In the genomic region with DNA sequence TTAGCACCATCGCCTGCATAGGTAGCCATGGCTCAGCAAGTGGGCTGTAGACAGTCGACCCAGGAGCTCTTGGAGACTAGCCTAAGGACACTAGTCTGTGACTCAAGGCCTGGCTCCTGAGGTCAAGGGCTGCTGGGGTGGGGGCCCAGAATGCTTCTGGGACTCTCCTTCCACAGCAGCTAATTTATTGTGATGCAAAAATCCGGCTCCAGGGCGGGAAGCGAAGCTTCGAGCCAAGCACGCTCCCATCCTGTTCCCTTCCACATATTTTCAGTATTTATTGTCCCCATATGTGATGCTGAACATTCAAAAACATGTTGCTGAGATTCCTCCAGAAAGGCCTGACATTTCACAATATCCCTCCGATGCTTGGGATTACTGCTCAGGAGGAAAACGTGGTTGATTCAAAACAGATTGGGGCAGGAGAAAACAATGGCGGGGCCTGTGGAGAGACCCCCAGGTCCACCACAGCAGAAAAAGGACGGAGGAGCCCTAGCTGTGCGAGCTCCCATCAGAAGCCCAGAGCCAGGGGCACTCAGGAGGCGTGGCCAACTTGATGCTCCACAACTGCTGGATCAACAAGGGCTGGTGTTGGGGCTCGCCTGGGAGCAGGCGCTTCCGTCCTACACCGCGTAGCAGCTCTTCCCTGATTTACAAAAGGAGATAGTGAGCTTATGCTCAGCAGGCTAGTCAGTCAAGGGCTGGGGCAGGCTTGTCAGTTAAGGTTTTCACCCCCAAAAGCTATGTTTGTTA, we compare ENCODE assay signal across 11 mouse cellular contexts.
A peak's percentile ranks its signal among the peaks of the same experiment; 100 is the strongest.
DNase-seq lines count a peak whose midpoint lies in the region; ATAC-seq and TF ChIP-seq lines count a peak whose summit lies in the region.
"Had no signal": no experiment of that assay in that cellular context is flagged by ENCODE, and none has a peak within 500 bp of the region (broad histone marks: within the 10 kb centered on the region; RNA-seq: fewer than 3 reads in every experiment).

No protein-coding gene starts in this region.

- H3K36me3 ChIP-seq in heart, embryonic 11.5 days (ENCODE audit: control insufficient read depth, insufficient read depth, low read length): no peaks in the 10 kb centered on the region
- H3K36me3 ChIP-seq in ES-Bruce4 (ENCODE audit: control insufficient read depth, insufficient read depth, low read length, poor library complexity, severe bottlenecking): no peaks in the 10 kb centered on the region
- H3K36me3 ChIP-seq in embryonic facial prominence, embryonic 15.5 days: no peaks in the 10 kb centered on the region
- H3K36me3 ChIP-seq in limb, embryonic 12.5 days: no peaks in the 10 kb centered on the region

- peaks cover 9% of the 10 kb centered on the region; the same call in 1 of the 2 replicates for H3K4me1 ChIP-seq in heart, embryonic 11.5 days (ENCODE audit: control insufficient read depth, insufficient read depth, low read length)
- peaks cover 10% of the 10 kb centered on the region for H3K4me1 ChIP-seq in ES-Bruce4 (ENCODE audit: control insufficient read depth, insufficient read depth, low read length)
- peaks cover 13% of the 10 kb centered on the region for H3K4me1 ChIP-seq in embryonic facial prominence, embryonic 15.5 days
- peaks cover 9% of the 10 kb centered on the region for H3K4me1 ChIP-seq in limb, embryonic 12.5 days (replicated peaks)

- 0 out of 2 replicates have a peak, but pooled peaks have one; percentile 18 for ATAC-seq in heart, embryonic 11.5 days (replicated peaks; ENCODE audit: insufficient number of reproducible peaks, low FRiP score, low TSS enrichment)
- ATAC-seq in embryonic facial prominence, embryonic 15.5 days (ENCODE audit: insufficient number of reproducible peaks, low FRiP score, low TSS enrichment, low read depth): peak; percentile 70; the same call in 1 of the 2 replicates
- ATAC-seq in limb, embryonic 12.5 days (ENCODE audit: insufficient number of reproducible peaks, insufficient read depth, low FRiP score, low TSS enrichment, low read depth): peak; percentile 73; the same call in 1 of the 2 replicates
- ATAC-seq: CD4-positive, CD25-positive, alpha-beta regulatory T cell, adult 4 months had no signal

- H3K27me3 ChIP-seq in heart, embryonic 11.5 days (ENCODE audit: control insufficient read depth, insufficient read depth, low read length): no peaks in the 10 kb centered on the region
- no peaks in the 10 kb centered on the region for H3K27me3 ChIP-seq in ES-Bruce4 (ENCODE audit: control insufficient read depth, insufficient read depth, low read length, poor library complexity, severe bottlenecking)
- no peaks in the 10 kb centered on the region for H3K27me3 ChIP-seq in embryonic facial prominence, embryonic 15.5 days
- no peaks in the 10 kb centered on the region for H3K27me3 ChIP-seq in limb, embryonic 12.5 days

- intact Hi-C loops in heart, postnatal 25 days (cut with DNase I): no loop called here
- intact Hi-C loops in left cerebral cortex, postnatal 25 days (cut with DNase I): loop anchor here (5.0 kb wide), 1 partner anchor 74 kb away; a partner anchor contains a TSS

- no peak overlapping the region for H3K27ac ChIP-seq in heart, embryonic 11.5 days (ENCODE audit: low read depth, low read length)
- peak overlapping the region; percentile 80 for H3K27ac ChIP-seq in ES-Bruce4 (ENCODE audit: insufficient read depth, low read length)
- H3K27ac ChIP-seq in embryonic facial prominence, embryonic 15.5 days (replicated peaks): peak overlapping the region; percentile 82
- H3K27ac ChIP-seq in limb, embryonic 12.5 days: 0 out of 2 replicates have a peak overlapping the region, but pooled peaks have one; percentile 23

- TF ChIP-seq EP300 in ES-Bruce4 (IDR thresholded peaks at IDR 0.05; ENCODE audit: insufficient read depth, low read depth, low read length): peak; percentile 86

- DNase-seq in heart, postnatal 25 days (ENCODE audit: low spot score): no peak
- no peak for DNase-seq in layer of hippocampus, postnatal 25 days (ENCODE audit: extremely low spot score in 1 of 2, low spot score in 1 of 2)
- DNase-seq in left cerebral cortex, postnatal 25 days (ENCODE audit: low spot score in 2 of 2): no peak
- DNase-seq in ovary, postnatal 36 days (ENCODE audit: low spot score): no peak
- DNase-seq: adrenal gland, postnatal 25 days had no signal

- no peak overlapping the region for H3K9ac ChIP-seq in heart, embryonic 11.5 days (ENCODE audit: low read depth, low read length)
- H3K9ac ChIP-seq in ES-Bruce4 (ENCODE audit: low read depth, poor library complexity, severe bottlenecking): no peak overlapping the region
- no peak overlapping the region for H3K9ac ChIP-seq in embryonic facial prominence, embryonic 15.5 days
- H3K9ac ChIP-seq in limb, embryonic 12.5 days (replicated peaks): 0 out of 2 replicates have a peak overlapping the region, but pooled peaks have one; percentile 4

- H3K9me3 ChIP-seq in heart, embryonic 11.5 days (replicated peaks; ENCODE audit: control insufficient read depth, low read length): no peaks in the 10 kb centered on the region; the same call in 1 of the 2 replicates
- peaks cover 4% of the 10 kb centered on the region; the same call in 1 of the 2 replicates for H3K9me3 ChIP-seq in ES-Bruce4 (replicated peaks; ENCODE audit: control insufficient read depth, insufficient read depth, low read length, poor library complexity, severe bottlenecking)
- H3K9me3 ChIP-seq in embryonic facial prominence, embryonic 15.5 days (replicated peaks): no peaks in the 10 kb centered on the region
- no peaks in the 10 kb centered on the region for H3K9me3 ChIP-seq in limb, embryonic 12.5 days

- no peak overlapping the region for H3K4me3 ChIP-seq in heart, embryonic 11.5 days (ENCODE audit: low read depth, low read length)
- peak overlapping the region; percentile 27; the same call in 1 of the 2 replicates for H3K4me3 ChIP-seq in ES-Bruce4 (ENCODE audit: low read depth, low read length)
- H3K4me3 ChIP-seq in embryonic facial prominence, embryonic 15.5 days (replicated peaks): no peak overlapping the region
- H3K4me3 ChIP-seq in limb, embryonic 12.5 days (replicated peaks): no peak overlapping the region
- H3K4me3 ChIP-seq: erythroblast, embryonic 14.5 days had no signal

- peak overlapping the region; percentile 30 for H3K4me2 ChIP-seq in heart, embryonic 11.5 days
- H3K4me2 ChIP-seq in embryonic facial prominence, embryonic 15.5 days (replicated peaks): peak overlapping the region; percentile 24
- peak overlapping the region; percentile 35 for H3K4me2 ChIP-seq in limb, embryonic 12.5 days

- 26% methylated on average over 18 of the region's 18 CpGs for WGBS in heart, embryonic 11.5 days (ENCODE audit: insufficient replicate concordance)
- WGBS in embryonic facial prominence, embryonic 15.5 days: 17% methylated on average over 18 of the region's 18 CpGs
- 21% methylated on average over 18 of the region's 18 CpGs for whole genome bisulfite sequencing in limb, embryonic 12.5 days

- TF ChIP-seq POLR2A in ES-Bruce4 (IDR thresholded peaks at IDR 0.05; ENCODE audit: insufficient read depth, low read length): no peak

- TF ChIP-seq CTCF in ES-Bruce4 (IDR thresholded peaks at IDR 0.05; ENCODE audit: low read depth, low read length): no peak

Comparison
In these comparisons a context has a peak if more than half of its experiments do, and no peak if none do; other contexts are left out.
1. ATAC-seq: peak in every context shown above with its lines; median percentile 73 in limb, embryonic 12.5 days; 70 in embryonic facial prominence, embryonic 15.5 days; 18 in heart, embryonic 11.5 days.